Mouse (Mus musculus): Measurements from ENCODE around the gene Prr15l.

DNA sequence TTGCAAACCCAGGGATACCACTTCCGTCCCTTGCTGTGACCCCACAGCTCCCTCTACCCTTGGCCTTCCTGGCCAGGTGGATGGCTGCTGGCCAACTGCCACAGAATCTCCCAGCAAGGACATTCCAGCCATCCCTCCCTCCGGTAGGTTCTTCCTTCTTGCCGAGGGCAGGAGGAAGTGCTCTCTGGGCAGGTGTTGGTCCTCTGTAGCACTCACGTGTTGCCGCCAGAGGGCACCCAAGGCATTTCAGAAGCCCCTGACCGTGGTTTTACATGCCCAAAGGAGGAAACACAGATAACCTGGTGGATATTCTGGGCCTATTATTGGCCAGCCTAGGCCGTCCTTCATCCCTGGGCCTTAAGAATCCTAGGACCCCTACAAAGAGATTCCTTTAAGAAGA lies 54.5 kb downstream of the Prr15l start:
- TF ChIP-seq POLR2A (IDR thresholded peaks at IDR 0.05; ENCODE audit: low read depth, low read length) (no peak), CTCF (IDR thresholded peaks at IDR 0.05; ENCODE audit: extremely low read depth, insufficient read depth, insufficient read length, insufficient replicate concordance) (peak; percentile 93)

All from spleen, adult 2 months (tissue).